Mouse (Mus musculus) thymus, postnatal 4 days (tissue): ENCODE data around the gene Gak.

ENCODE experiments used
- DNase-seq: peaks from one replicate; pipeline ENCODE4 v3.0.0; 2021

The Gak gene

DNA sequence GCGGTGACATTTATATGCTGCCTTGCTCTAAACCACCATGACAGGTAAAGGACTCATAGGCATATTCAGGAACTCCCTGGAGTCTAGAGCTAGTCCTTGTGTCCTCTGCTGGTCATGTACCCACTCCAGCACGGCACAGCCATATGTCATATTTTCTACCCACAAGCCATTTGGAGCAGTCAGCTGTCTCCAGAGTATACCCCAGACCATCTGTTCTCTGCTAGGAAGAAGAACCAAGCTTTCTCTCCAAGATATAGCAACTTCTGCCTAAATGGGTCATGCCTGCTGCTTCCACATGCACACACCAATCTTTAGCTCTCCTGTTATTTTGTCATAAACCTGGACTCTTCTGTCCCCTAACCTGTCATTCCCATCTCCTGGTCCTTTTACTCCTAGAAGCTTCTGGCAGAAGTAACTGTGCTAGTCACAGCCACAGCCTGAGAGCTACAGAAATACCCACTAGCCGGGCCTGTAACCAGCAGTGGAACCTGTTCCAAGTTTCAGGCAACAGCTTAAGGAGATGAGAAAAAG is 48.1 kb downstream of the Gak start:
- no peak for DNase-seq

GRCm38 (mm10) chr5:108573054-108573453 is 56.5 kb downstream of the Gak start:
- DNase-seq: no peak

DNA sequence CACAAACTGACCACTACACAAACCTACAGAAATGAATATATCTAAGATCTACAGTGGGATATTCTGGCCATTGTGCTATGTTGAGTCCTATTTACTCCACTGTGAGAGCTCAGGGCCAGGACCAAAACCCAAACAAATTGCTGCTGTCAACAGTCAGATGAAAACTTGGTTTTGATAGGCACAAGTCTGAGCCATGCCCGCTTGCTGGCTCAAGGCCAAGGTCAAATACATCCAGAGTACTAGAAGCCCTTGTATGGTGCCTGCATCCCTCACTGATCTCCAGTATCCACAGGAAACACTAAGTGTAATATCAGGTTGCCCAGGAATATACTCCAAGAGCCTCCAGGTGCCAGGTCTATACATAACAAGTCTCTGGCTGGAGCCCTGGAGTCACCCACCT is 58.6 kb downstream of the Gak start:
- DNase-seq: no peak

DNA sequence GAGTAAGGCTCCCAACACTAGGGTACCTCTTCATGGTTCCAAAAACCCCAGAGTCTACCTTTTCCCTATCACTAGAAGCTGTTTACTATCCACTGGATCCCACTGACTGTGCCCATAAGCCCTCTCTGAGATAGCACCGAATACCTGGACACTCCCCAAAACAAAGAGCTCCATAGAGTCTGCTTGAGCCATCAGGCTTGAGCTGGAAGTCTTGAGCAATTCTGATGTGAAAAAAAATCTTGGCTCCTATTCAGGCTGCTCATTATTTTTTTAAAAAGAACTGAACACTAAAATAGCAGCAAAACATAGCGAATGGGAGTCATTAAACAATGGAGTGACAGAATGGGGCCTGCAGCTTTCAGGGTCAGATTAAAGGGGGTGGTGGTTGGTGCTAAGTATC is 62.5 kb downstream of the Gak start:
- no peak for DNase-seq

GRCm38 (mm10) chr5:108566523-108566922 is 63.0 kb downstream of the Gak start:
- no peak for DNase-seq

- no peak for DNase-seq
Observed at GRCm38 (mm10) chr5:108565381-108565780, 64.2 kb downstream of the Gak start.

- no peak for DNase-seq
Observed at GRCm38 (mm10) chr5:108564346-108564745, 65.2 kb downstream of the Gak start.

GRCm38 (mm10) chr5:108562483-108562882 is 67.1 kb downstream of the Gak start:
- no peak for DNase-seq

DNA sequence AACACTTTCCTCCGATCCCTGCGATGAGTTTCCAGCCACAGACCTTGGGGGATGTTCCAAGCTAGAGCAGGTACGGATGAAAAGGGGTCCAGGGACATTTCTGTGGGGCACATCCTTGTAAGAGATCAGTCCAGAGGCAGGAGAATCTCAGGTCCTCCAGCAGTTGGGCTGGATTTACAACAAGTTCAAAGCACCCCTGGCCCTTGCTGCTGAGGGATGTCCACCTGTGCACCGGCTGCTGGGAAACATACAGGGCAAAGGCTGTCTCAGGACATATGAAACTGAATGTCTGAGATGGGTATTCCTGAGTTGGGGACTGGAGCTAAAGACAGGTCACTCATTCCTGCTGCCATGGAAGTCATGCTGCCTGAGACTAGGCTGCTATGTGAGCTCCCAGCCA is 72.6 kb downstream of the Gak start:
- DNase-seq: no peak

DNA sequence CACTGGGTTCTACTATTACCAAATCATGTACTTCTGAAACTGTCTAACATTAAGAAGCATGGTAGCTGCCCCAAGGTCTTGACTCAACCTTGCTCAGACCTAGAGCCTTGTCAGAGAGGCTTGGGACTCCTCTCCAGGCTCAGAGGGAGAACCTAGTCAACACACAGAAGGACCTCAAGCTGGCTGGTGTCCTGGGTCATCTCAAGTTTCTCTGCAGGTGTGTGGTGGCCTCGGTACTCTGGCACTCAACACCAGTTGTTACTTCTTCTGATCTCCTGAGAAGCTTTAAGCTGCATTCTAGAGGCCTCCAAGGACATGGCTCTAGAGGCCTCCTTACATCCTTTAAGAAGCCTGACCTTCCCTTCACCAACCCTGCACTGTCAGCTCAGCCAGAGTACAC is 75.5 kb downstream of the Gak start:
- DNase-seq: no peak

- DNase-seq: no peak
Observed at GRCm38 (mm10) chr5:108550207-108550594, 79.4 kb downstream of the Gak start.

GRCm38 (mm10) chr5:108549489-108550206 is 79.9 kb downstream of the Gak start, which contains the start of gene Cplx1:
Gene Cplx1, minus strand, starts transcription at chr5:108550024.
- DNase-seq: peak; percentile 63

- DNase-seq: no peak
Observed at GRCm38 (mm10) chr5:108549137-108549488, 80.4 kb downstream of the Gak start.

- no peak for DNase-seq
Observed at GRCm38 (mm10) chr5:108547636-108548035, 81.9 kb downstream of the Gak start.

- no peak for DNase-seq
Observed at GRCm38 (mm10) chr5:108543516-108544291, 85.9 kb downstream of the Gak start.

- no peak for DNase-seq
Observed at GRCm38 (mm10) chr5:108534188-108534587, 95.4 kb downstream of the Gak start.

GRCm38 (mm10) chr5:108522597-108522996 is 107.0 kb downstream of the Gak start:
- no peak for DNase-seq

DNA sequence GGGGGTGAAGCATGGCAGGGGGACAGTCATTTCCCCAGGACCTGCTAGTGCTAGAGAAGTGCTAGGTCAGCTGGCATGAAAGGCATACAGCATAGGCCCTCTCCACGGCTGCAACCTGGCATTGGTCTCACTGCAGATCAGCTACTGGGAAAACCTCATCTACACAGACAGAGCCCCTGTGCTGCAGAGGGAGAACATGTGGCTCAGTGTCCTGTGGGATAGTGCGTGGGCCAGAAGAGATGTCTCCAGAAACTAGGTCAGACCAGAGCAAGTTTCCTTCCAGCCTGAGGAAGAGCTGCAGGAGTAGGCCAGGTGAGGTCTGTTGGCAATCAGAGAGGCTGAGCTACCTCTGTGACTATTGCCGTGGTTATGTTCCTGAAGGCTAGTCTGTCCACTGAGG is 107.7 kb downstream of the Gak start:
- no peak for DNase-seq

DNA sequence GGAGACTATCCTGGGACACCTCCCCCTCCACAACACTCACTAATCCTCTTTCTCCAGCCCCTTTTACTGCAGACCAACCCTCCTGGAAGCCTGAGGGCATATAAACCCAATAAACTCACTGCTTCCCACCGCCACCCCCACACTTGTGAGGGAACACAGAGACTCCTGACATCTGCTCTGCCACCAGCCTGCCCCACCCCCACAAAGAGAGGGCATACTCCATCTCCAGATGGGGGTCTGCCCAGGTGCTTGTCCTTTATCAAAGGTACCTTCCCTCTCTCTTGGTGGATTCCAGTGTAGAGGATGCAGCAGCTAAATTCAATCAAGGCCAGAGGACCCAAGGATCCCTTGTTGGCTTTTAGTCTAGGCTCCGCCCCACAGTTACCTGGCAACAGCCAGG is 108.5 kb downstream of the Gak start:
- DNase-seq: no peak

GRCm38 (mm10) chr5:108520153-108520552 is 109.4 kb downstream of the Gak start:
- no peak for DNase-seq
